Mouse (Mus musculus) cerebellum, postnatal 4 days (tissue): ENCODE results near the gene Slc23a4.

ENCODE experiments used
- DNase-seq, 2 experiments: peaks; one replicate each; pipeline ENCODE4 v3.0.0; 2022; ENCODE audit warnings: low spot score in 2 of 2, mixed read lengths in 1 of 2

The Slc23a4 gene

DNA sequence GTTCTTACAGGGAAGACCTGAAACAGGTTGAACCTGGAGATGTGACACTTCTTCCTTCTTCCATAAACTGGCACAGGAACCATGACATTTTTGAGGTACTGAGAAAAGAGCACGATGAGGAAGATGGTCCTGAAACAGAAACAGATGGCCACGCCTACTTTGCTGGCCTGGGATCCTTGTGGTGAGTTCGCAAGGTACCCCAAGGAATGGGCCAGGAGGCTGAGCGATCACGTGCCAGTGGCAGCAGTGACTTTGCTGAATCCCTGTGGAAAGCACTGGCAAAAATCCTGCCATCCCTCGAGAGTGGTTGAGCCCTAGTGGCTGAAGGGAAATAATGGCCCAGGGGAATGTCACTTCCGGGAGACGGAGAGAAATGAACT lies 32.4 kb downstream of the Slc23a4 start:
- no peak for DNase-seq

GRCm38 (mm10) chr6:34954926-34955861 lies 33.0 kb downstream of the Slc23a4 start:
- DNase-seq, result no peak

GRCm38 (mm10) chr6:34951956-34952667 lies 36.1 kb downstream of the Slc23a4 start:
- DNase-seq, result no peak

DNA sequence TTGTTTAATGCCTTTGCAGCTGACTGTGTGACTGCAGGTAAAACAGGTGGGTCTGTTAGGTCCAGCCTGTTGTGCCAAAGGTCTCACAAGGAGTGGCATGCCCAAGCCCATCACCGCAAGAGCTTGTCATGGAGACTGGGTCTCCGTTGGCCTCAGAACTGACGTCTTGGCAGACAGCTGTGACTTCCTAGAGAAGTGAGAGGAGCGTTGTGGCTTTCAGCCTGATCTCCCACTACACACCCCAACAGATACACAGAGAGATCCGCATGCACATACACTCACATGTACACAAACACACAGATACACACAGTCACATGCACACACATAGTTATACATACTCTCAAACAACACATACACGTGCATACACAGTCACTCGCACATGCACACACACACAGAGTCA lies 36.7 kb downstream of the Slc23a4 start:
- no peak for DNase-seq

GRCm38 (mm10) chr6:34948461-34948860 lies 39.7 kb downstream of the Slc23a4 start:
- no peak for DNase-seq

GRCm38 (mm10) chr6:34946486-34947079 lies 41.6 kb downstream of the Slc23a4 start:
- DNase-seq, result no peak

GRCm38 (mm10) chr6:34943499-34943898 lies 44.7 kb downstream of the Slc23a4 start:
- DNase-seq, result no peak

- DNase-seq, result no peak
Observed at GRCm38 (mm10) chr6:34942446-34942845, 45.8 kb downstream of the Slc23a4 start.

DNA sequence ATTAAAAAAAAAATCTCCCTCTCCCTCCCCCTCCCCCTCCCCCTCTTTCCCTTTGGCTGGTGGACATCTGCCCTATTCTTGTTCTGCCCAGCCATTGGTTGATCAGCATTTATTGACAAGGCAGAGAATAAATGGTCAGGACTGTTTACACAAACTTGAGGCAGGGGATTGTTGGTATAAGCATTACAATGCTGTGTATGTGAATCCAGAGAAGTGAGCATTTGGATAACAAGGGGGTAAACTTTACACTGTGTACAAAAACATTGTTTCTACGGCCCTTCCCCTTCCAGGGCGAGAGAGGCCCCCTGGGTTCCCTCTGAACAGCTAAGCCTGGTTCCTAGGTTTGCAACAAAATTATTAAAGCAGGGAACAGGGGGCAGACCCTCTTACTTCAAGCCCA lies 46.7 kb downstream of the Slc23a4 start:
- DNase-seq, result no peak

GRCm38 (mm10) chr6:34939451-34939850 lies 48.8 kb downstream of the Slc23a4 start:
- no peak for DNase-seq

DNA sequence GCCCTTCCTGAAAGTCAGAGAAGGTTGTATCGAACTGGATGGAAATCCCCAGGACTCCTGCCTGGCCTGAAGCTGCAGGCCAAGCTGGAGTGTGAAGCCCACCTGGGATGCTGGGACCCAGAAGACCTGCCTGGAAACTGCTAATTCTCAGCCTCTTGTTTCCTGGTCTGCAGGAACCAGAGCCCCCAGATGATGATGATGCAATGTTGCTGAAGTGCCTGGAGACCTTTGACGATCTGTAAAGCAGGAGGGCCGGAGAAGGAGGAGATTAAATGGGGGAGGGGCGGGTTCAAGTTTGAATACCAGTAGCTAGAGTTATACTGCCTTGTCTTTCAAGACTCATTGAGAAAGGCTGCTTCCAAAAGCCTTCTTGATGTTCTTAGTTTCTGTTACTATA lies 49.3 kb downstream of the Slc23a4 start:
- DNase-seq, result no peak

- DNase-seq, result no peak
Observed at GRCm38 (mm10) chr6:34938280-34938928, 49.8 kb downstream of the Slc23a4 start.

GRCm38 (mm10) chr6:34936743-34937142 lies 51.5 kb downstream of the Slc23a4 start:
- DNase-seq, result no peak

DNA sequence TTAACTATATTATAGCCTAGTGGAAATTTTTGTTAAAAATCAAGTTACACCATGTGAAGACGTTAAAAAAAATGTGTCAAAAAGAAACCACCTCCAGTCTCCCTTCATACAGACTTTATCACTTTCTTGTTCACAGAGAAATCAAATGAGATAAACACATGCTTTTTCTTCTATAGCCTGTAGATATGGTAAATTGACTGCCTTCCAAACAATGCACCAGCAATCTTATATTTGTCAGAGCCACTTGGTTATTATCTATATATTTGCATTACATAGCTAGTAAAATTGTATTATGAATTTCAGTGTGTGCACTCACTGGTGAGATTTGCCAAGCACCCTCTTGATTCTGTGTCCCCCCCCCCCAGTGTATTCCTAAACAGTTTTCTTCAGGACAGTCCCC lies 55.6 kb downstream of the Slc23a4 start:
- DNase-seq, result no peak

- DNase-seq, result no peak
Observed at GRCm38 (mm10) chr6:34927594-34927993, 60.6 kb downstream of the Slc23a4 start.

DNA sequence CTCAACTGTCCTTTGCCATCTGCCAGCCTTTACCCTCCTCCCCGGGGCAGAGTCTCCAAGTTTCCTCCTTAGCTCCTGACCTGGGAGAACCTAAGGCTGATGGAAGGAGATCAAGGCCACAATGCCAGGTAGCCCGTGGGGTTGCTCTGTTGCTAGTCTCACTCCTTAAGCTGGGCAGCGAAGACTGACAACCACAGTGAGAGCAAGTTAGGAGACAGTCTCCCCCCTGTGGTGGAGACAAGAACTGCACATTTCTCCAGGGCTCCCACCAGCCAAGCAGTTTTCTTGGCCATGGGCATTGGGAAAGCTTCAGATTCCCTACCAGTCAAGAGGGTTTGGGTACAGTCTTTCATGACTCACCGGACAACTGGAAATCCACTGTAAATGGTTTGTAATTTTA lies 61.0 kb downstream of the Slc23a4 start:
- DNase-seq, result peak; percentile 49 to 71

- DNase-seq, result peak in 1 of 2 experiments; percentile 24
Observed at GRCm38 (mm10) chr6:34921941-34922340, 66.3 kb downstream of the Slc23a4 start.

- no peak for DNase-seq
Observed at GRCm38 (mm10) chr6:34920631-34921030, 67.6 kb downstream of the Slc23a4 start.

- no peak for DNase-seq
Observed at GRCm38 (mm10) chr6:34919956-34920355, 68.2 kb downstream of the Slc23a4 start, which contains the start of gene Stra8. Stra8 (plus strand) TSS chr6:34920163.

- no peak for DNase-seq
Observed at GRCm38 (mm10) chr6:34919146-34919545, 69.1 kb downstream of the Slc23a4 start.

DNA sequence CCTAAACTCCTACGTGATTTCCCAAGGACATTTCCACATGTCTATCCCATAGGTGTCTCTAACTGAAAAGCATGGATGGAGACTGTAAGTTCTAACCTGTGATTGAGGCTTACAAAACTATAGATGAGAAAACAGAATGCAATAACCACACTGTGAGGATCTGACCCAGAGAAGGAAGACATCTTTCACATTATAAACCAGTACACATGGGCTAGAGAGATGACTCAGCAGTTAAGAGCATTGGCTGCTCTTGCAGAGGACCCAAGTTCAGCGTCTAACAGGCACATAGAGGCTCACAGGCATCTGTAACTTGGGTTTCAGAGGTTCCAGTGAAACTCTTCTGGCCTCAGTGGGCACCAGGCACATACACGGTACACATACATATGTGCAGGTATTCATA lies 73.7 kb downstream of the Slc23a4 start:
- DNase-seq, result no peak
